In genomic region chr15:93504808-93505207, GRCm38 (mm10) we compare ENCODE assay signal across 26 mouse cellular contexts.
"Had no signal": no experiment of that assay in that cellular context is flagged by ENCODE, and none has a peak within 500 bp of the region (broad histone marks: within the 10 kb centered on the region; RNA-seq: fewer than 3 reads in every experiment).

No protein-coding gene starts in this region.

- ATAC-seq: hindbrain, embryonic 16.5 days; inflammation-experienced regulatory T-cells, adult 6 months; intestine, embryonic 15.5 days; intestine, postnatal 0 days had no signal

- H3K9me3 ChIP-seq: heart, embryonic 10.5 days; heart, embryonic 12.5 days; hindbrain, embryonic 12.5 days; intestine, embryonic 15.5 days; limb, embryonic 10.5 days; limb, embryonic 12.5 days; liver, embryonic 13.5 days; liver, embryonic 15.5 days had no signal

- DNase-seq: gastrocnemius, adult 2 months; gastrocnemius, postnatal 10 days; gastrocnemius, postnatal 25 days; heart, adult 18-20 months; heart, postnatal 10 days; heart, postnatal 4 days; kidney, adult 18-20 months; kidney, adult 8-10 months; kidney, postnatal 10 days; kidney, postnatal 25 days; kidney, postnatal 4 days; liver; liver, embryonic 13.5 days had no signal

- H3K27ac ChIP-seq: gastrocnemius, adult 2 months; heart, embryonic 10.5 days; hindbrain, embryonic 10.5 days; hindbrain, embryonic 12.5 days; hindbrain, embryonic 14.5 days; intestine, embryonic 15.5 days; limb, embryonic 10.5 days; limb, embryonic 12.5 days; liver, embryonic 13.5 days; liver, embryonic 15.5 days had no signal

- H3K27me3 ChIP-seq: heart, embryonic 12.5 days; hindbrain, embryonic 12.5 days; intestine, embryonic 15.5 days; limb, embryonic 12.5 days; liver, embryonic 13.5 days; liver, embryonic 15.5 days had no signal

- H3K4me2 ChIP-seq: heart, embryonic 12.5 days; hindbrain, embryonic 12.5 days; hindbrain, embryonic 14.5 days; intestine, embryonic 15.5 days; limb, embryonic 12.5 days; liver, embryonic 11.5 days; liver, embryonic 13.5 days; liver, embryonic 15.5 days had no signal

- H3K4me3 ChIP-seq: gastrocnemius, adult 2 months; heart, embryonic 10.5 days; heart, embryonic 12.5 days; hindbrain, embryonic 10.5 days; hindbrain, embryonic 12.5 days; intestine, embryonic 15.5 days; limb, embryonic 10.5 days; limb, embryonic 12.5 days; liver, embryonic 13.5 days; liver, embryonic 15.5 days had no signal

- H3K9ac ChIP-seq: heart, embryonic 12.5 days; hindbrain, embryonic 12.5 days; hindbrain, embryonic 14.5 days; intestine, embryonic 15.5 days; limb, embryonic 12.5 days; liver, embryonic 13.5 days; liver, embryonic 15.5 days had no signal

- H3K4me1 ChIP-seq: heart, embryonic 10.5 days; heart, embryonic 12.5 days; hindbrain, embryonic 10.5 days; hindbrain, embryonic 12.5 days; intestine, embryonic 15.5 days; limb, embryonic 12.5 days; liver, embryonic 13.5 days; liver, embryonic 15.5 days had no signal
